ENCODE assay signal across 21 mouse cellular contexts in genomic region chr3:19000179-19000578, GRCm38 (mm10).
DNase-seq lines count a peak whose midpoint lies in the region; ATAC-seq and TF ChIP-seq lines count a peak whose summit lies in the region.
"Had no signal": no experiment of that assay in that cellular context is flagged by ENCODE, and none has a peak within 500 bp of the region (broad histone marks: within the 10 kb centered on the region; RNA-seq: fewer than 3 reads in every experiment).

No protein-coding gene starts in this region.

- WGBS in kidney, embryonic 14.5 days: 76% methylated on average over 5 of the region's 5 CpGs
- WGBS in liver, embryonic 12.5 days (ENCODE audit: insufficient replicate concordance): 57% methylated on average over 5 of the region's 5 CpGs

- H3K4me3 ChIP-seq in kidney, embryonic 14.5 days (ENCODE audit: low read length): no peak overlapping the region
- H3K4me3 ChIP-seq in liver, embryonic 12.5 days: no peak overlapping the region
- H3K4me3 ChIP-seq: forebrain, embryonic 10.5 days; heart, embryonic 10.5 days; midbrain, embryonic 10.5 days; neural tube, embryonic 13.5 days had no signal

- H3K4me1 ChIP-seq in kidney, embryonic 14.5 days (ENCODE audit: control insufficient read depth, insufficient read depth, low read length): no peaks in the 10 kb centered on the region
- H3K4me1 ChIP-seq in liver, embryonic 12.5 days: no peaks in the 10 kb centered on the region
- H3K4me1 ChIP-seq: forebrain, embryonic 10.5 days; heart, embryonic 10.5 days; midbrain, embryonic 10.5 days; neural tube, embryonic 13.5 days had no signal

- POLR2A ChIA-PET in Patski (lab: Charles Lee): no interaction called here

- no peak for TF ChIP-seq CTCF in Patski (IDR thresholded peaks at IDR 0.05)

- no peak overlapping the region for H3K9ac ChIP-seq in kidney, embryonic 14.5 days (ENCODE audit: low read depth, low read length)
- no peak overlapping the region for H3K9ac ChIP-seq in liver, embryonic 12.5 days
- H3K9ac ChIP-seq: lung, embryonic 14.5 days; neural tube, embryonic 13.5 days had no signal

- CTCF ChIA-PET in Patski (lab: Charles Lee): interaction anchor here (1.7 kb wide), 1 partner anchor 13 kb away, joined by 4 read pairs; no protein-coding TSS in a partner anchor

- ATAC-seq in kidney, embryonic 14.5 days (ENCODE audit: low FRiP score, low TSS enrichment): no peak
- peak; percentile 6 for ATAC-seq in Patski
- no peak for ATAC-seq in liver, embryonic 12.5 days

- H3K27ac ChIP-seq in kidney, embryonic 14.5 days (ENCODE audit: low read depth, low read length): no peak overlapping the region
- no peak overlapping the region for H3K27ac ChIP-seq in liver, embryonic 12.5 days
- H3K27ac ChIP-seq: forebrain, embryonic 10.5 days; heart, embryonic 10.5 days; midbrain, embryonic 10.5 days; neural tube, embryonic 13.5 days had no signal

- peak; percentile 54 for DNase-seq in adrenal gland, postnatal 10 days
- no peak for DNase-seq in adrenal gland, postnatal 4 days (ENCODE audit: low spot score in 2 of 2)
- DNase-seq in kidney, adult 11 months: peak; percentile 25
- DNase-seq in Patski (ENCODE audit: low read depth, low spot score): peak; percentile 9
- DNase-seq in kidney, postnatal 14 days: peak; percentile 24
- no peak for DNase-seq in thymus, postnatal 4 days
- DNase-seq: cerebellum, adult 11-12 months; heart, postnatal 4 days; layer of hippocampus, postnatal 36 days; lung, embryonic 14.5 days; lung, postnatal 4 days; retina, postnatal 1 day; right cerebral cortex, postnatal 4 days had no signal

- H3K27me3 ChIP-seq in kidney, embryonic 14.5 days (ENCODE audit: control insufficient read depth, insufficient read depth, low read length): no peaks in the 10 kb centered on the region
- H3K27me3 ChIP-seq in Patski: peaks cover 29% of the 10 kb centered on the region
- H3K27me3 ChIP-seq in liver, embryonic 12.5 days (replicated peaks): no peaks in the 10 kb centered on the region
- H3K27me3 ChIP-seq: CH12.LX; neural tube, embryonic 13.5 days had no signal

- no peaks in the 10 kb centered on the region for H3K36me3 ChIP-seq in kidney, embryonic 14.5 days (ENCODE audit: control insufficient read depth, insufficient read depth, low read length)
- H3K36me3 ChIP-seq in liver, embryonic 12.5 days: no peaks in the 10 kb centered on the region
- H3K36me3 ChIP-seq: forebrain, embryonic 10.5 days; heart, embryonic 10.5 days; midbrain, embryonic 10.5 days; neural tube, embryonic 13.5 days had no signal

- no peak overlapping the region for H3K4me2 ChIP-seq in kidney, embryonic 14.5 days (replicated peaks; ENCODE audit: low read depth, low read length)
- no peak overlapping the region for H3K4me2 ChIP-seq in liver, embryonic 12.5 days
- H3K4me2 ChIP-seq: liver, embryonic 11.5 days; lung, embryonic 14.5 days; neural tube, embryonic 13.5 days had no signal

- no peaks in the 10 kb centered on the region for H3K9me3 ChIP-seq in kidney, embryonic 14.5 days (ENCODE audit: control insufficient read depth, low read length)
- no peaks in the 10 kb centered on the region for H3K9me3 ChIP-seq in liver, embryonic 12.5 days (replicated peaks)
- H3K9me3 ChIP-seq: forebrain, embryonic 10.5 days; heart, embryonic 10.5 days; midbrain, embryonic 10.5 days; neural tube, embryonic 13.5 days had no signal

- in situ Hi-C loops in Patski (cut with MboI; ENCODE audit: low pct_unique_long_range_greater_than_20kb): no loop called here

Comparison
In these comparisons a context has a peak if more than half of its experiments do, and no peak if none do; other contexts are left out.
1. DNase-seq: peak in adrenal gland, postnatal 10 days (single experiment), kidney, adult 11 months (single experiment), Patski (single experiment) and kidney, postnatal 14 days (single experiment); none in adrenal gland, postnatal 4 days (0 of 2) and thymus, postnatal 4 days (single experiment).